ENCODE assay signal across 14 mouse cellular contexts in genomic region chr9:108559169-108559568, GRCm38 (mm10).
"Had no signal": no experiment of that assay in that cellular context is flagged by ENCODE, and none has a peak within 500 bp of the region (broad histone marks: within the 10 kb centered on the region; RNA-seq: fewer than 3 reads in every experiment).

No protein-coding gene starts in this region.

- H3K4me2 ChIP-seq: stomach, embryonic 15.5 days had no signal

- H3K9ac ChIP-seq: intestine, embryonic 15.5 days; liver, embryonic 14.5 days; midbrain, embryonic 15.5 days; neural tube, embryonic 13.5 days; stomach, embryonic 15.5 days had no signal

- H3K9me3 ChIP-seq: intestine, embryonic 15.5 days; megakaryocyte, embryonic 14.5 days; midbrain, embryonic 15.5 days; neural tube, embryonic 13.5 days; stomach, embryonic 15.5 days had no signal

- DNase-seq: kidney, adult 18-20 months; kidney, postnatal 14 days; lung, adult 2 months; lung, postnatal 10 days; right cerebral cortex, postnatal 14 days; thymus, adult 2 months; thymus, postnatal 36 days had no signal

- H3K4me3 ChIP-seq: intestine, embryonic 15.5 days; left cerebral cortex, adult 2 months; megakaryocyte, embryonic 14.5 days; neural tube, embryonic 13.5 days; stomach, embryonic 15.5 days had no signal

- H3K27ac ChIP-seq: liver, embryonic 14.5 days; stomach, embryonic 15.5 days had no signal

- H3K27me3 ChIP-seq: intestine, embryonic 15.5 days; megakaryocyte, embryonic 14.5 days; midbrain, embryonic 15.5 days; neural tube, embryonic 13.5 days; stomach, embryonic 15.5 days had no signal
